Mouse (Mus musculus) MEL (cell line): Measurements from ENCODE around the gene Mov10. TPM values are rescaled to one million over a fixed set of nuclear protein-coding genes. Genes with fewer than 3 reads are reported as not detected.

Source experiments
- DNase-seq: peaks from one replicate; pipeline ENCODE4 v3.0.0; 2011; ENCODE audit warnings: low read depth, low spot score
- H3K27ac ChIP-seq: 2 replicates; pipeline ENCODE4 v1.5.1; 2012; ENCODE audit warnings: low read depth, mild to moderate bottlenecking, control low read depth, low read length, moderate library complexity; ENCODE audit not compliant: control insufficient read depth
- H3K27me3 ChIP-seq, 2 experiments: fragments of 150-350 bp in 1 of 2; sonication (generic) in 1 of 2; 2 replicates each; pipeline ENCODE4 v1.6.1; 2012; ENCODE audit warnings: low read length in 2 of 2, mild to moderate bottlenecking in 2 of 2, improper control_type of control experiment in 1 of 2, moderate library complexity in 1 of 2; ENCODE audit not compliant: insufficient read depth in 2 of 2, control insufficient read depth in 1 of 2
- H3K36me3 ChIP-seq, 2 experiments: 2 replicates each; pipeline ENCODE4 v1.6.1; 2012 to 2014; ENCODE audit warnings: low read length in 2 of 2, improper control_type of control experiment in 1 of 2, inconsistent platforms in 1 of 2, mild to moderate bottlenecking in 1 of 2; ENCODE audit not compliant: insufficient read depth in 2 of 2, control insufficient read depth in 1 of 2
- H3K4me1 ChIP-seq, 2 experiments: fragments of 150-350 bp in 1 of 2; sonication (generic) in 1 of 2; 2 replicates each; pipeline ENCODE4 v1.6.1; 2012; ENCODE audit warnings: low read length in 2 of 2, improper control_type of control experiment in 1 of 2, mild to moderate bottlenecking in 1 of 2; ENCODE audit not compliant: insufficient read depth in 2 of 2, control insufficient read depth in 1 of 2
- H3K4me3 ChIP-seq, 2 experiments: fragments of 150-350 bp in 1 of 2; sonication (generic) in 1 of 2; 2 replicates each; pipeline ENCODE4 v1.5.1; 2012; ENCODE audit warnings: low read depth in 2 of 2, low read length in 2 of 2, mild to moderate bottlenecking in 2 of 2, moderate library complexity in 2 of 2, control low read depth in 1 of 2, improper control_type of control experiment in 1 of 2; ENCODE audit not compliant: control insufficient read depth in 1 of 2, insufficient read depth in 1 of 2
- H3K79me2 ChIP-seq: 2 replicates; pipeline ENCODE4 v1.6.1; 2012; ENCODE audit warnings: mild to moderate bottlenecking, low read length, moderate library complexity; ENCODE audit not compliant: control insufficient read depth, poor library complexity, insufficient read depth
- H3K9ac ChIP-seq: 2 replicates; pipeline ENCODE4 v1.6.1; 2012; ENCODE audit warnings: low read depth, mild to moderate bottlenecking, control low read depth, low read length, moderate library complexity; ENCODE audit not compliant: control insufficient read depth, poor library complexity, severe bottlenecking
- H3K9me3 ChIP-seq: fragments of 150-350 bp; sonication (generic); replicated peaks from 2 replicates; pipeline ENCODE4 v1.6.1; 2012; ENCODE audit warnings: mild to moderate bottlenecking, low read length, improper control_type of control experiment, moderate library complexity; ENCODE audit not compliant: insufficient read depth
- CHD1 ChIP-seq: IDR thresholded peaks from 2 replicates; pipeline ENCODE4 v1.6.1; 2012; ENCODE audit warnings: low read depth, mild to moderate bottlenecking, inconsistent platforms, low read length, improper control_type of control experiment
- CHD2 ChIP-seq: IDR thresholded peaks from 2 replicates; pipeline ENCODE4 v1.6.1; 2011; ENCODE audit warnings: low read length, improper control_type of control experiment
- KAT2A ChIP-seq: conservative IDR thresholded peaks from 2 replicates; pipeline ENCODE4 v1.6.1; 2012; ENCODE audit warnings: low read depth, low read length, improper control_type of control experiment, inconsistent platforms
- MAFK ChIP-seq: IDR thresholded peaks from 2 replicates; pipeline ENCODE4 v1.6.1; 2011; ENCODE audit warnings: low read depth, mild to moderate bottlenecking, low read length, improper control_type of control experiment, borderline replicate concordance
- MAX ChIP-seq: IDR thresholded peaks from 2 replicates; pipeline ENCODE4 v1.6.1; 2011; ENCODE audit warnings: low read length, improper control_type of control experiment
- MEF2A ChIP-seq: IDR thresholded peaks from 2 replicates; pipeline ENCODE4 v1.6.1; 2014; ENCODE audit warnings: low read depth, mild to moderate bottlenecking, inconsistent platforms, low read length, improper control_type of control experiment; ENCODE audit not compliant: poor library complexity, insufficient replicate concordance, severe bottlenecking; ENCODE audit errors: extremely low read depth
- MXI1 ChIP-seq: IDR thresholded peaks from 2 replicates; pipeline ENCODE4 v1.6.1; 2011; ENCODE audit warnings: mild to moderate bottlenecking, low read depth, low read length, improper control_type of control experiment
- NELFE ChIP-seq: IDR thresholded peaks from 2 replicates; pipeline ENCODE4 v1.6.1; 2011; ENCODE audit warnings: low read depth, low read length, improper control_type of control experiment
- POLR2AphosphoS2 ChIP-seq: IDR thresholded peaks from 2 replicates; pipeline ENCODE4 v1.6.1; 2011; ENCODE audit warnings: low read length, improper control_type of control experiment
- POLR2AphosphoS5 ChIP-seq: IDR thresholded peaks from 2 replicates; pipeline ENCODE4 v1.6.1; 2012; ENCODE audit warnings: low read depth, borderline replicate concordance, mild to moderate bottlenecking, inconsistent platforms, low read length, moderate library complexity, mixed read lengths
- RCOR1 ChIP-seq: IDR thresholded peaks from 2 replicates; pipeline ENCODE4 v1.6.1; 2012; ENCODE audit warnings: low read depth, mild to moderate bottlenecking, inconsistent platforms, low read length, improper control_type of control experiment
- TAL1 ChIP-seq: IDR thresholded peaks from 2 replicates; pipeline ENCODE4 v1.6.1; 2012; ENCODE audit warnings: mild to moderate bottlenecking, inconsistent platforms, low read length, moderate library complexity, mixed read lengths
- TBP ChIP-seq: IDR thresholded peaks from 2 replicates; pipeline ENCODE4 v1.8.0; 2011; ENCODE audit warnings: low read depth, low read length, improper control_type of control experiment
- USF2 ChIP-seq, 2 experiments: IDR thresholded peaks; 2 replicates each; pipeline ENCODE4 v1.6.1; 2011 to 2012; ENCODE audit warnings: improper control_type of control experiment in 2 of 2, low read length in 2 of 2, borderline replicate concordance in 1 of 2, inconsistent platforms in 1 of 2, low read depth in 1 of 2, mild to moderate bottlenecking in 1 of 2; ENCODE audit not compliant: insufficient read depth in 1 of 2
- ZKSCAN1 ChIP-seq: IDR thresholded peaks from 2 replicates; pipeline ENCODE4 v1.6.1; 2012; ENCODE audit warnings: low read depth, mild to moderate bottlenecking, inconsistent platforms, low read length, improper control_type of control experiment, moderate library complexity
- ZMIZ1 ChIP-seq: IDR thresholded peaks from 2 replicates; pipeline ENCODE4 v1.6.1; 2012; ENCODE audit warnings: low read depth, mild to moderate bottlenecking, inconsistent platforms, low read length, improper control_type of control experiment, moderate library complexity
- polyA plus RNA-seq, 2 experiments: library from polyadenylated mRNA; stranded (reverse) in 1 of 2; unstranded in 1 of 2; fragments of >175 nt in 1 of 2; fragments of >200 nt in 1 of 2; gene quantifications; 2 replicates each; pipeline versions ENCODE4 v1.2.1 to v1.2.4; 2012; ENCODE audit warnings: low replicate concordance in 2 of 2, low read depth in 1 of 2; ENCODE audit not compliant: insufficient read length in 2 of 2, insufficient read depth in 1 of 2, missing spikeins in 1 of 2
- total RNA-seq: library from RNA; depleted of rRNA; stranded (reverse); fragments of 300-350 nt; gene quantifications from 2 replicates; pipeline ENCODE4 v1.2.3, GENCODE M21; 2012

Mov10 gene
- total and polyA plus RNA-seq, 3 experiments = 7.1 to 32.5 TPM; not detected in 1

- TF ChIP-seq MAFK = no peak
- no peak for TF ChIP-seq USF2 (IDR thresholded peaks at IDR 0.05; ENCODE audit: borderline replicate concordance in 1 of 2, insufficient read depth in 1 of 2, low read depth in 1 of 2, low read length in 2 of 2)
- no peak for TF ChIP-seq TAL1
- no peak for TF ChIP-seq CHD2
- TF ChIP-seq POLR2AphosphoS2 = no peak
- TF ChIP-seq CHD1 = no peak
- no peak for TF ChIP-seq MXI1
- no peak for TF ChIP-seq KAT2A
- TF ChIP-seq NELFE = no peak
- TF ChIP-seq ZKSCAN1 = no peak
- TF ChIP-seq POLR2AphosphoS5 = no peak
- TF ChIP-seq MAX = no peak
- TF ChIP-seq ZMIZ1 = no peak
- TF ChIP-seq RCOR1 = no peak
- no peak for TF ChIP-seq TBP
- H3K27me3 ChIP-seq = no peaks in the 10 kb centered on the region
- no peak for DNase-seq
- no peak overlapping the region for H3K4me3 ChIP-seq
- no peak overlapping the region for H3K9ac ChIP-seq
- peaks cover 22 to 61% of the 10 kb centered on the region in 2 experiments for H3K36me3 ChIP-seq
- H3K27ac ChIP-seq = 0 out of 2 replicates have a peak overlapping the region, but pooled peaks have one; percentile 9
- peaks cover 20 to 27% of the 10 kb centered on the region in 2 experiments for H3K4me1 ChIP-seq
- no peaks in the 10 kb centered on the region for H3K9me3 ChIP-seq
- peaks cover 72% of the 10 kb centered on the region for H3K79me2 ChIP-seq
Observed at GRCm38 (mm10) chr3:104854465-104854864, 36.1 kb upstream of the Mov10 start.

GRCm38 (mm10) chr3:104846601-104847000, 28.2 kb upstream of the Mov10 start:
- Histone ChIP-seq H3K36me3 (peaks cover 11 to 27% of the 10 kb centered on the region in 2 experiments), H3K79me2 (peaks cover 41% of the 10 kb centered on the region), H3K27me3 (no peaks in the 10 kb centered on the region), H3K4me3 (no peak overlapping the region), H3K4me1 (peaks cover 0 to 2% of the 10 kb centered on the region in 2 experiments; a peak in 1 of 4 replicates), H3K9me3 (no peaks in the 10 kb centered on the region), H3K9ac (no peak overlapping the region), H3K27ac (no peak overlapping the region)
- DNase-seq = no peak
- TF ChIP-seq MEF2A = no peak
